Mouse (Mus musculus) layer of hippocampus, postnatal 25 days (tissue): Measurements from ENCODE around the gene Tomm34. TPM values are rescaled to one million over a fixed set of nuclear protein-coding genes. Genes with fewer than 3 reads are reported as not detected.
A peak's percentile ranks its signal among the peaks of the same experiment; 100 is the strongest.
"Not testable (repeated sequence)": the region's sequence is repeated elsewhere in the genome, so short reads cannot be mapped to it uniquely, and the experiment has no call there.

Experiments used
- DNase-seq, 2 experiments: peaks; one replicate each; pipeline ENCODE4 v3.0.0; 2022; ENCODE audit warnings: mixed read lengths in 2 of 2, low spot score in 1 of 2; ENCODE audit errors: extremely low spot score in 1 of 2
- total RNA-seq, 2 experiments: library from RNA; stranded (reverse); gene quantifications; 2 replicates each; pipeline ENCODE4 v1.2.3; 2021

The Tomm34 gene
- total RNA-seq, 2 experiments from 2014 or later, result 86.8 to 95.2 TPM

GRCm38 (mm10) chr2:164077875-164078274, 6.9 kb upstream of the Tomm34 start:
- DNase-seq, result no peak

GRCm38 (mm10) chr2:164076874-164077425, 6.0 kb upstream of the Tomm34 start:
- DNase-seq, result no peak

DNA sequence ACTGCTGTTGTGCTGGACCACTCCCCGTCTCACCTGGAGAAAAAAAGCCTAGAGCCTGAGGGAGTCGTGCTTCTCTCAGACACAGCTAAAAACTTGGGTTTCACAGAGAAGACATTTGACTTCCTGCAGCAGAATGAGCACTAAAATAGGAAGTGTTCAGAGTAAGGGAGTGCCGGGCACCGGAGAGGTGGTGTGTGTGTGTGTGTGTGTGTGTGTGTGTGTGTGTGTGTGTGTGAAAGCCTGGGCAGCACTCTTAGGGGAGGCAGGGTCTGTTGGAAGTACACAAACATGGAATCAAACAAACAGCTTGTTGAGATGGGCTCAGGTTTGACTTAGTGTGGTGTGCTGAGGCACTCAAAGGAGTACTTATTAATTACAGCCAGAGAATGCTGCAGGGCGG, 4.1 kb upstream of the Tomm34 start:
- no peak for DNase-seq

DNA sequence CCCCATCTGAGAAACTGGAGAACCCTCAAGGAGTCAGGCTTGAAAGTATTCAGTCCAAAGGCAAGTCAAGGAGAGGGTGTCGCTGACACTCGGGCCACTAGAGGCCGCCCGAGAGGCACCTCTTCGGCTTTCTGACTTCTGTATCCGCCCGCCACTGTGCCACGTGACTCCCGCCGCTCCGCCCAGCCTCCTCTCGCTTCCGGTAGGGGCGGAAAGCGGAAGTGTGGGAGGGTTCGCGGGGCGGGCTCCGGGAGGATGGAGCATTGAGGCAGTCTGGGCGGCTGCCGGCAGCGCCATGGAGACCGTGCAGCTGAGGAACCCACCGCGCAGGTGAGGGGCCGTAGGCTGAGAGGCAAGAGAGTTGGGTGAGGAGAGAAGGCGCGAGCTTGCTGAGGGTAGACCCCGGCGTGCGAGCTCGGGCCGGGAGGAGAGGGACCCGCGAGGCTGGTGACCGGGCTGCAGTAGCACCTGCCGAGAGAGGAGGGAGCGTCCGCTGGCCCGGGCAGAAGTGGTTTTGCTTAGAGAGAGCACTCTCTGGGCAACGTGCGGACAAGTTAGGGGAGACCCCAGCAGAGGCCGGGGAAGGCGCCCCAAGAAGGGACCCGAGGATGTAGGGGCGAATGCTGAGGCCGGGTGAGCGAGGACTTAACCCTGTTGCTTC, 3.1 kb upstream of the Tomm34 start:
- DNase-seq, result peak; percentile 94 to 96

DNA sequence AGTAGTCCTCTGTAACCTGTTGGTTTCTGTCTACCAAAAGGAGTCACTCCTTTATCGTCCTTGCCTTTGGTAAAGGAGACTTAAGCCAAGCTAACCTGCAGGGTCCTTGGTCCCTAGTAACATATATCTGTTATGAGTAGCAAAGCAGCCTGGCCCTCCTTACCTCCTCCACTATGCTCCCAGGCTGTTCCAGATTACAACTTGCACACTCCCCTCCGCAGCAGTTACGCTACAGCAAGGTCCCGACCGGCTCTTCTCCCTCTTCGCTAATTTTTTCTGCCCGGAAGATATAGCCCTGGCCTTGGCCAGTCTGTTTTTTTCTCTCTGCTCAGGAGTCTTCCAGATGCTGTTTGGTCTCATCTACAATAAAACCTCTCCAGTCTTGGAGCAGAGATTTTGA, 2.2 kb upstream of the Tomm34 start:
- no peak for DNase-seq

DNA sequence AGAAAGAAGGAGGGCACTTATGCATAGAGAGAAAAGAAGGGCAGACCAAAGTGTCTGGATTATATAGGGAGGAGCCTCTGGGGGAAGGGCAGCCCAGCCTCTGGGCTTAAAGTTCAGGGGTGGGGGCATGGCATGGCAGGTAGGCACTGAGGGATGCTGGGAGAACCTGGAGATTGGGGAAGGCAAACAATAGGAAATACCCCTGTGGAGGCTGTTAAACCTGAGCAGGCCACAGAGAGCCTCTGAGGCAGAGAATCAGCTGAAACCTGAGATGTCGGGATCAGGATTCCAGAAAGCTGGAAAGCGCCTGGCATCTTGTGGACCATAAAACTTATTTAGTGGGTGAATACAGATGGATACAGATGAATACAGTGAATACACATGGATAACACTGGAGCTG, 1.1 kb upstream of the Tomm34 start:
- no peak for DNase-seq

GRCm38 (mm10) chr2:164071437-164071820, 460 bp upstream of the Tomm34 start:
- DNase-seq, result not testable (repeated sequence)

- no peak for DNase-seq
These were observed 716 bp downstream of the Tomm34 start, which contains the start of gene Stk4 for GRCm38 (mm10) chr2:164070142-164070764. TSS of gene Stk4 (plus strand) at chr2:164070322.

DNA sequence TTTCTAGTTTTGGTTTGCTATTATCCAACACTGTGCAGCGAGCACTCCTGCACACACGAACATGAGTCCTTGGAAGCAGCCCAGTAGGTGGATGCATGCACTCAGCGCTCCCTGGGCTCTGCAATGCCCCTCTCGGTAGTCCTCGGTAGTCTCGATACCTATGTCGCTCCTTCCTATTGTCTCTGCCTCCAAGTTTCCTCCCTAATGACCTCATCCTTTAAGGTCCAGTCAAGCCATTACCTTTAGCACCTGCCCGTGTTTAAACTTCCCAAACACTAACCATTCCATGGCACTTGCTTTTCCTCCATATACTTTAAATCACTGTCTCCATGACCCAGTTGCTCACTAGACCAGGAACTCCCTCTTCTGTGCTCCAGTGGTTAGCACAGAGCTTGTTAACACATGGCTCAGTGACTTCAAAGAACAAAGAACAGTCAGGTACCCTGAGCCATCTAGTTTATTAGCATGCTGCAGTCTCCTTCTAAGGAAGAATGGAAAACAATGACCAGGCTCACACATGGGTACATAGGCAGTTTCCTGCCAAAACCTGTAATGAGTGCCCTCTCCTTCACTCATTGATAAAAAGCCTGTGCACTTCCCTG, 11.2 kb downstream of the Tomm34 start:
- DNase-seq, result no peak

DNA sequence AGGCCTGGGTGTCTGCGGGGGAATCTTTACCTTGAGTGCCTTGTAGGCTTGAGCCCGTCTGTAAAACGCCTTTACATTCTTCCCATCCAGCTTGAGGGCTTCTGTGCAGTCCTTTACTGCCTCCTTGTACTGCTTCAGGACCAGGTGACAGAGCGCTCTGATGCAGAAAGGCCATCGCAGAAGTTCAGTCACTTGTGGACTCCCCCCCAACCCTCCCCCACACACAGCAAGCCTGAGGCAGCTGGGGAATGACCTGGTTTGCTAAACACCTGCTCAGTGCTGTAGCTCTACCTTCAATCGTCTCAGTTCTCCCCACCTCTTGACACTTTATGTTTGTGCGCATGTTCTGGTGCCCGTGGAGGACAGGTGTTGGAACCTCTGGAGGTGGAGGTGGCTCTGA, 16.3 kb downstream of the Tomm34 start:
- no peak for DNase-seq

- no peak for DNase-seq
These were observed 17.2 kb downstream of the Tomm34 start for GRCm38 (mm10) chr2:164053767-164054166.

DNA sequence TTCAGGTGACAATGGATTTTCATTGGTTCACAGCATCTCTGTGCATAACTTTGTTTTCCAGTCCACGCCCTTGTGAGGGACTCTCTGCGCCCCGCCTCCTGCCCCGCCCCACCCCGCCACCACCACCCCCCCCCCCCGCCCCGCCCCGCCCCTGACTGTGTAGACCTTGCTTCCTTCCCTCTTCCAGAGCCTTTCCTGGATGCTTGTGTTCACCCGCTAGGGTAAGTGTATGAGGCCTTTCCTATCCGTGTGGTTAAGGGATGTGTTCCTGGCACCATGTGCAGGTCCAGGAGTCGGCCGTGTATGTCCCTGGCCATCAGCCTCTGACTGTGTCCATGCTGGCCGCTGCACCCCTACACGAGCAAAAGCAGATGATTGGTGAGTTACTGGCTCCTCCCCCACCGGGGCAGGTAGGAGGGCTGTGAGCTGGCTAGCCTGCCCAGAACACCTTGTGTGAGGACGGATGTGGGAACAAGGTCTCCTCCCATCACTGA, 23.7 kb downstream of the Tomm34 start:
- DNase-seq, result no peak

DNA sequence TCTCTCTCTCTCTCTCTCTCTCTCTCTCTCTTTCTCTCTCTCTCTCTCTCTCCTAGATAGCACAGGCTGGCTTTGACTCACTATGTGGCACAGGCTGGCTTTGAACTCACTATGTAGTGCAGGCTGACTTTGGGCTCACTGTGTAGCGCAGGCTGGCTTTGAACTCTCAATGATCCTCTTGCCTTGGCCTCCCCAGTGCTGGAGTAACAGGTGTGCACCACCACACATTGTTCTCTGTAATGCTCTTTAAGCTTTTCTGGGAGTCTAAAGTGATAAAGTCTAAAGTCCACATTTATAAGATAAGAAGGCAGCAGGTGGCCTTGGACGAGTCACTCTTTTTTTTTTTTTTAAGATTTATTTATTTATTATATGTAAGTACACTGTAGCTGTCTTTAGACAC, 29.4 kb downstream of the Tomm34 start:
- no peak for DNase-seq

DNA sequence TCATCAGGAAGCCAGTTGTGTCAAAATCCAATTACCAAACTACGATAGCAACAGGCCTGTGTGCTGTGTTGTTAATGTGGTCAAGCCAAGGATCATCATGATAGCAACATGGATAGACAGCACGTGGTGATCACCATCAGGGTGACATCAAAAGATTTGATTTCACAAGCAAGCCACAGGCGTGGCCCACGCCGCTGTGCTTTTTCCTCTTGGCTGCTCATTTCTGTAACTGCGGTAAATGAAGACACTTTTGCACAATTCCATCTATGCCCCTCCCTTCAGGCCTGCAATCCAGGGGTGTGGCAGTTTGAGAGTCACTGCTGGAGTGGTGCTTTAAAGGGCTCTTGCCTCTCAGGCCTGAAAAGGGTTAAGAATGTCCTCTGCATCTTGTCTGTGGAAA, 30.0 kb downstream of the Tomm34 start:
- no peak for DNase-seq

- DNase-seq, result no peak
These were observed 32.5 kb downstream of the Tomm34 start for GRCm38 (mm10) chr2:164038407-164039028.

DNA sequence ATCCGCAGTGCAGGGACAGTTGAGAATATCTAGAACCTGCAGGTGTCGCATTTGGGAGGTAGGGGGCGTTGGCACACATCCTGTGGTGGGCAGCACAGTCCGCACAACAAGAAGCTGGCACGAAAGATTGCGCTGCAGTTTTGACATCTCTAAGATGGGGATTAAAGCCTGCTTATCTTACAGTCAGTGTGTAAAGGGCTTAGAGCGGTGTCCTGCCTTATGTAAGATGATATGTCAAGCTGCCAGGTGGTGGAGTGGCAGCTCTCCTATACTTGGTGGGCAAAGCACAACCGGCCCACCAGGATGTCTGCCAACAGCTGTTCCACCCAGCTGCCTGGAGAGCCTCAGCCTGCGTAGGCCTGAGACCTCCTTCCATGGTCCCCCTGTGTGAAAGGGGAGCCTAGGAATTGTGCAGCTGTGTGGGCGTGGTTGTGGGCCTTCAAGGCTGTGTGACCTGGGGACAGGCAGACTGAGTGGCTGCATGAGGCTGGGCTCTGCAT, 34.4 kb downstream of the Tomm34 start:
- DNase-seq, result no peak

- no peak for DNase-seq
These were observed 38.0 kb downstream of the Tomm34 start for GRCm38 (mm10) chr2:164032973-164033372.

DNA sequence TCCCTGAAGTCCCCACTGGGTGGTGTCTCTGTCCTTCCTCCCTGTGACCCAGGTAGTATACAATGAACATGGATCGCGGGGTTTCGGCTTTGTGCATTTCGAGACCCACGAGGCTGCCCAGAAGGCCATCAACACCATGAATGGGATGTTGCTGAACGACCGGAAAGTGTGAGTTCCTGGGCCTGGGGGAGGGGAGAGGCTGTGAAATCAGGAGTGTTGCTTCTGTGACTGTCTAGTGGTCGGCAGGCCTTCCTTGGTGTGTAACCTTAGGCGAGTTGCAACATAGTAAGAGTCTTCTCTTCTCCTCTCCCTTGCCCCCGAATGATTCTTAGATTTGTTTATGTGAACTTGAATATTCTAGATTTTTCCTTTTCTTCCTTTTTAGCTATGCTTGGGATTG, 39.8 kb downstream of the Tomm34 start:
- DNase-seq, result no peak

DNA sequence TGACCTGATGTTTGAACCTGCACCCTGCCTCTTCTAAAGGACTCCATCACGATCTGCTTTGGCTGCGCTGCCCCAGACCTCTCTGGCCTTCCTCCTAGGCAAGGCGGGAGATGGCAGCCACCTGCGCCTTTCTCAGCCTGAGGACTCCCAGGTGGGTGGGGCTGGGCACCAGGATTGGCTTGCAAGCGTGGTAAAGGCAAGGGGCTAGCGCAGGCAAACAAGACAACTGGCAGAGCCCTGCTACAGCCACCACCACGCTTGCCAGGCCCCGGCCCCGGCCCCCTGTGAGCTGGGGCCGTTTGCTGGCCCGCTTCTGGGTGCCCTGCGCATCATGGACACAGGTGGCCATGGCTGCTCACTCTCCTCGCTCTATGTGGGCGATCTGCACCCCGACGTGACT, 45.8 kb downstream of the Tomm34 start, which contains the start of gene Pabpc1l:
Gene Pabpc1l, plus strand, starts transcription at position 301 of the 400 bp plus-strand sequence.
- DNase-seq, result no peak

DNA sequence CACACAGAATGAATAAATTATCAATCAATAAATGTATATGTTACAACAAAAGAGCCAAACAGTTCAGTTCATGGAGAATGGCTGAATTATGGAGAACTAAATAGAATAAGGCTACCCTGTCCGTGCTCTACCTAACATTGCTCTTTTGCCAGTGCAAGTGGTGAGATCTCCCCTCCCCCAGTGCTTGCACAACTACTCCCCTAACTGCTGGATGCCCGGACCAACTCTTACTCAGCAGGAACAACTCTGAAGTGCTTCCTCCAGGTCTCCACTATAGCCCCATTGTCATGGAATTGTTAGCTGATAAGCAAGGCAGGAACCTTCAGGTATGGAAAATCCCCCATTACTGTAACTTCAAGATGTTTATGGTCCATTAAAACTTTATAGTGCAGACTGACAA, 48.9 kb downstream of the Tomm34 start:
- no peak for DNase-seq

GRCm38 (mm10) chr2:164019943-164020342, 51.0 kb downstream of the Tomm34 start:
- no peak for DNase-seq
